Mouse (Mus musculus) midbrain, embryonic 11.5 days (tissue): ENCODE data around the gene Clybl. TPM values are rescaled to one million over a fixed set of nuclear protein-coding genes. Genes with fewer than 3 reads are reported as not detected.
A peak's percentile ranks its signal among the peaks of the same experiment; 100 is the strongest.

Experiments used
- ATAC-seq: fragments of 200-750 bp; cut with Nextera tagmentation; 2 replicates; pipeline ENCODE4 v1.8.0; 2017; ENCODE audit warnings: moderate TSS enrichment, moderate library complexity; ENCODE audit not compliant: low FRiP score
- DNase-seq: peaks from one replicate; pipeline ENCODE4 v3.0.0; 2015; ENCODE audit warnings: low spot score; ENCODE audit errors: missing footprints
- H3K27ac ChIP-seq: fragments of 300-500 bp; sonication (generic); 2 replicates; pipeline ENCODE4 v1.5.1; 2014; ENCODE audit warnings: low read depth, low read length
- H3K27me3 ChIP-seq: fragments of 300-500 bp; sonication (generic); 2 replicates; pipeline ENCODE4 v1.6.1; 2014; ENCODE audit warnings: mild to moderate bottlenecking, low read length, moderate library complexity, mixed read lengths; ENCODE audit not compliant: control insufficient read depth, insufficient read depth
- H3K36me3 ChIP-seq: fragments of 300-500 bp; sonication (generic); 2 replicates; pipeline ENCODE4 v1.6.1; 2014; ENCODE audit warnings: mild to moderate bottlenecking, low read length, moderate library complexity, mixed read lengths; ENCODE audit not compliant: control insufficient read depth, insufficient read depth
- H3K4me1 ChIP-seq: fragments of 300-500 bp; sonication (generic); 2 replicates; pipeline ENCODE4 v1.6.1; 2014; ENCODE audit warnings: low read length; ENCODE audit not compliant: control insufficient read depth, insufficient read depth
- H3K4me2 ChIP-seq: fragments of 300-500 bp; sonication (generic); 2 replicates; pipeline ENCODE4 v1.6.1; 2014; ENCODE audit warnings: mild to moderate bottlenecking, moderate library complexity
- H3K4me3 ChIP-seq: fragments of 300-500 bp; sonication (generic); 2 replicates; pipeline ENCODE4 v1.5.1; 2014; ENCODE audit warnings: low read depth, low read length
- H3K9ac ChIP-seq: fragments of 300-500 bp; sonication (generic); 2 replicates; pipeline ENCODE4 v1.6.1; 2014; ENCODE audit warnings: low read length
- H3K9me3 ChIP-seq: fragments of 300-500 bp; sonication (generic); 2 replicates; pipeline ENCODE4 v1.6.1; 2016; ENCODE audit warnings: low read length; ENCODE audit not compliant: control insufficient read depth
- WGBS: fragments of 180-500 bp; shearing (Covaris S2); extraction: QIAGEN DNeasy Blood & Tissue Kit; methylation state at CpG from one replicate; pipeline ENCODE4 v1.1.7; 2014; 5-methylcytosine and 5-hydroxymethylcytosine counted together
- polyA plus RNA-seq: library from polyadenylated mRNA; unstranded; fragments of >200 nt; fragmentation: Nextera tagmentation; extraction: Ambion mirVana; gene quantifications from 2 replicates; pipeline ENCODE4 v1.2.1, GENCODE M21; 2014

Gene Clybl
- polyA plus RNA-seq, 1 experiment from 2014 or later: 31.5 TPM

- ATAC-seq (no peak), DNase-seq (no peak)
- peaks cover 2% of the 10 kb centered on the region; the same call in 1 of the 2 replicates for H3K4me1 ChIP-seq
- 69% methylated on average over 9 of the region's 9 CpGs for WGBS
- no peak overlapping the region for H3K4me2 ChIP-seq
- no peak overlapping the region for H3K27ac ChIP-seq
- no peaks in the 10 kb centered on the region for H3K36me3 ChIP-seq
- H3K9ac ChIP-seq: no peak overlapping the region
- H3K27me3 ChIP-seq: no peaks in the 10 kb centered on the region
- H3K9me3 ChIP-seq: no peaks in the 10 kb centered on the region
- H3K4me3 ChIP-seq: no peak overlapping the region
These were observed 148.6 kb downstream of the Clybl start for GRCm38 (mm10) chr14:122330136-122330535.

- Histone ChIP-seq H3K4me2 (no peak overlapping the region), H3K27me3 (no peaks in the 10 kb centered on the region), H3K4me1 (peaks cover 2% of the 10 kb centered on the region; the same call in 1 of the 2 replicates), H3K27ac (no peak overlapping the region), H3K36me3 (no peaks in the 10 kb centered on the region), H3K4me3 (no peak overlapping the region), H3K9ac (no peak overlapping the region), H3K9me3 (no peaks in the 10 kb centered on the region)
- DNase-seq (no peak), ATAC-seq (0 out of 2 replicates have a peak, but pooled peaks have one; percentile 38)
- WGBS: 69% methylated on average over 2 of the region's 2 CpGs
These were observed 149.2 kb downstream of the Clybl start for GRCm38 (mm10) chr14:122330716-122331115.

GRCm38 (mm10) chr14:122331635-122332460 lies 150.3 kb downstream of the Clybl start:
- ATAC-seq: 0 out of 2 replicates have a peak, but pooled peaks have one; percentile 9
- Histone ChIP-seq H3K4me2 (no peak overlapping the region), H3K9ac (no peak overlapping the region), H3K27me3 (no peaks in the 10 kb centered on the region), H3K9me3 (no peaks in the 10 kb centered on the region), H3K4me3 (no peak overlapping the region), H3K27ac (no peak overlapping the region), H3K36me3 (no peaks in the 10 kb centered on the region), H3K4me1 (peaks cover 2% of the 10 kb centered on the region; the same call in 1 of the 2 replicates)
- DNase-seq: no peak
- WGBS: 54% methylated on average over 14 of the region's 14 CpGs

- no peak overlapping the region for H3K4me3 ChIP-seq
- H3K27me3 ChIP-seq: no peaks in the 10 kb centered on the region
- H3K4me1 ChIP-seq: peaks cover 2% of the 10 kb centered on the region; the same call in 1 of the 2 replicates
- H3K9me3 ChIP-seq: no peaks in the 10 kb centered on the region
- DNase-seq: no peak
- H3K9ac ChIP-seq: no peak overlapping the region
- no peak overlapping the region for H3K27ac ChIP-seq
- no peak overlapping the region for H3K4me2 ChIP-seq
- 81% methylated on average over 4 of the region's 4 CpGs for WGBS
- no peak for ATAC-seq
- H3K36me3 ChIP-seq: no peaks in the 10 kb centered on the region
These were observed 155.5 kb downstream of the Clybl start for GRCm38 (mm10) chr14:122336957-122337356.

- 82% methylated on average over 4 of the region's 4 CpGs for WGBS
- H3K27ac ChIP-seq: no peak overlapping the region
- H3K27me3 ChIP-seq: no peaks in the 10 kb centered on the region
- H3K9ac ChIP-seq: no peak overlapping the region
- no peaks in the 10 kb centered on the region for H3K36me3 ChIP-seq
- ATAC-seq (no peak), DNase-seq (no peak)
- H3K4me1 ChIP-seq: no peaks in the 10 kb centered on the region
- no peak overlapping the region for H3K4me3 ChIP-seq
- H3K4me2 ChIP-seq: no peak overlapping the region
- no peaks in the 10 kb centered on the region for H3K9me3 ChIP-seq
These were observed 157.3 kb downstream of the Clybl start for GRCm38 (mm10) chr14:122338784-122339183.

- Histone ChIP-seq H3K4me2 (no peak overlapping the region), H3K27ac (no peak overlapping the region), H3K27me3 (no peaks in the 10 kb centered on the region), H3K9ac (no peak overlapping the region), H3K36me3 (no peaks in the 10 kb centered on the region), H3K4me3 (no peak overlapping the region), H3K9me3 (no peaks in the 10 kb centered on the region), H3K4me1 (peaks cover 7% of the 10 kb centered on the region)
- DNase-seq (no peak), ATAC-seq (no peak)
- WGBS: 90% methylated on average over 5 of the region's 5 CpGs
These were observed 158.6 kb downstream of the Clybl start for GRCm38 (mm10) chr14:122340141-122340540.

GRCm38 (mm10) chr14:122341591-122342360 lies 160.3 kb downstream of the Clybl start:
- H3K4me3 ChIP-seq: no peak overlapping the region
- peaks cover 7% of the 10 kb centered on the region for H3K4me1 ChIP-seq
- no peak overlapping the region for H3K27ac ChIP-seq
- no peak overlapping the region for H3K9ac ChIP-seq
- DNase-seq: no peak
- 54% methylated on average over 6 of the region's 6 CpGs for WGBS
- no peaks in the 10 kb centered on the region for H3K9me3 ChIP-seq
- ATAC-seq: no peak
- H3K27me3 ChIP-seq: no peaks in the 10 kb centered on the region
- H3K4me2 ChIP-seq: no peak overlapping the region
- no peaks in the 10 kb centered on the region for H3K36me3 ChIP-seq

- ATAC-seq: no peak
- Histone ChIP-seq H3K9ac (no peak overlapping the region), H3K27me3 (no peaks in the 10 kb centered on the region), H3K4me1 (peaks cover 7% of the 10 kb centered on the region), H3K27ac (no peak overlapping the region), H3K36me3 (no peaks in the 10 kb centered on the region), H3K4me3 (no peak overlapping the region), H3K4me2 (no peak overlapping the region), H3K9me3 (no peaks in the 10 kb centered on the region)
- no peak for DNase-seq
- 66% methylated on average over 18 of the region's 18 CpGs for WGBS
These were observed 163.0 kb downstream of the Clybl start for GRCm38 (mm10) chr14:122344272-122345224.
